Mouse (Mus musculus): Measurements from ENCODE around the gene Asb18. TPM values are rescaled to one million over a fixed set of nuclear protein-coding genes. Genes with fewer than 3 reads are reported as not detected.

Gene Asb18
- polyA plus RNA-seq, 1 experiment from 2014 or later = not detected

GRCm38 (mm10) chr1:89992256-89992655, 22.2 kb downstream of the Asb18 start:
- no peak for ATAC-seq
- TF ChIP-seq CTCF (IDR thresholded peaks at IDR 0.05; ENCODE audit: low read depth) (no peak), EP300 (IDR thresholded peaks at IDR 0.05; ENCODE audit: low read depth) (no peak)
- Histone ChIP-seq H3K27ac (ENCODE audit: low read depth) (no peak overlapping the region), H3K9me3 (ENCODE audit: low read length) (no peaks in the 10 kb centered on the region), H3K4me2 (ENCODE audit: low read depth, low read length) (no peak overlapping the region), H3K4me1 (ENCODE audit: insufficient read depth) (no peaks in the 10 kb centered on the region), H3K9ac (replicated peaks) (no peak overlapping the region), H3K4me3 (ENCODE audit: low read depth, low read length) (no peak overlapping the region), H3K27me3 (ENCODE audit: insufficient read depth, low read length) (peaks cover 22% of the 10 kb centered on the region), H3K36me3 (replicated peaks; ENCODE audit: insufficient read depth, low read length) (no peaks in the 10 kb centered on the region)
- WGBS (ENCODE audit: insufficient replicate concordance) = 4% methylated on average over 25 of the region's 25 CpGs
- DNase-seq = no peak

GRCm38 (mm10) chr1:89977261-89977660, 37.2 kb downstream of the Asb18 start:
- Histone ChIP-seq H3K9me3 (ENCODE audit: low read length) (no peaks in the 10 kb centered on the region), H3K4me1 (ENCODE audit: insufficient read depth) (no peaks in the 10 kb centered on the region), H3K9ac (replicated peaks) (no peak overlapping the region), H3K4me3 (ENCODE audit: low read depth, low read length) (no peak overlapping the region), H3K36me3 (replicated peaks; ENCODE audit: insufficient read depth, low read length) (no peaks in the 10 kb centered on the region), H3K4me2 (ENCODE audit: low read depth, low read length) (no peak overlapping the region), H3K27me3 (ENCODE audit: insufficient read depth, low read length) (no peaks in the 10 kb centered on the region), H3K27ac (ENCODE audit: low read depth) (no peak overlapping the region)
- DNase-seq (no peak), ATAC-seq (no peak)
- no peak for TF ChIP-seq EP300 (IDR thresholded peaks at IDR 0.05; ENCODE audit: low read depth)
- 88% methylated on average over 8 of the region's 8 CpGs for WGBS (ENCODE audit: insufficient replicate concordance)

DNA sequence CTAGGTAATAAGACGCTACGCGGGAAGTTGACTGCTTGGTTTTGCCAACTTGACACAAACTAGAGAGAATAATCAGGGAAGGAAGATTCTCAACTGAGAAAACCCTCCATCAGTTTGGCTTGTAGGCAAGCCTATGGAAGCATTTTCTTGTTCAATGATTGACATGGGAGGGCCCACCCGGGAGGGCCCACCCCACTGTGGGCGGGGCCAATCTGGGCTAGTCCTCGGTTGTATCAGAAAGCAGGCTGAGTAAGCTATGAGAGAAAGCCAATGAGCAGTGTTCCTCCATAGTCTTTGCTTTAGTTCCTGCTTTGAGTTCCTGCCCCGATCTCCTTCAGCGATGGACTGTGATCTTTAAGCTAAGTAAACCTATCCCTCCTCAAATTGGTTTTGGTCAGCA, 38.1 kb downstream of the Asb18 start:
- Histone ChIP-seq H3K27ac (ENCODE audit: low read depth) (no peak overlapping the region), H3K4me1 (ENCODE audit: insufficient read depth) (no peaks in the 10 kb centered on the region), H3K36me3 (replicated peaks; ENCODE audit: insufficient read depth, low read length) (no peaks in the 10 kb centered on the region), H3K27me3 (ENCODE audit: insufficient read depth, low read length) (no peaks in the 10 kb centered on the region), H3K4me2 (ENCODE audit: low read depth, low read length) (no peak overlapping the region), H3K9ac (replicated peaks) (no peak overlapping the region), H3K4me3 (ENCODE audit: low read depth, low read length) (no peak overlapping the region), H3K9me3 (ENCODE audit: low read length) (no peaks in the 10 kb centered on the region)
- 77% methylated on average over 8 of the region's 8 CpGs for whole genome bisulfite sequencing (ENCODE audit: insufficient replicate concordance)
- no peak for TF ChIP-seq EP300 (IDR thresholded peaks at IDR 0.05; ENCODE audit: low read depth)
- TF ChIP-seq CTCF (IDR thresholded peaks at IDR 0.05; ENCODE audit: low read depth) = no peak
- ATAC-seq (no peak), DNase-seq (no peak)

- H3K9ac ChIP-seq (replicated peaks) = no peak overlapping the region
- no peak for ATAC-seq
- no peak for TF ChIP-seq CTCF (IDR thresholded peaks at IDR 0.05; ENCODE audit: low read depth)
- TF ChIP-seq EP300 (IDR thresholded peaks at IDR 0.05; ENCODE audit: low read depth) = no peak
- no peak overlapping the region for H3K4me3 ChIP-seq (ENCODE audit: low read depth, low read length)
- H3K36me3 ChIP-seq (replicated peaks; ENCODE audit: insufficient read depth, low read length) = no peaks in the 10 kb centered on the region
- WGBS (ENCODE audit: insufficient replicate concordance) = 72% methylated on average over 8 of the region's 8 CpGs
- H3K9me3 ChIP-seq (ENCODE audit: low read length) = no peaks in the 10 kb centered on the region
- no peak for DNase-seq
- H3K27ac ChIP-seq (ENCODE audit: low read depth) = no peak overlapping the region
- no peaks in the 10 kb centered on the region for H3K4me1 ChIP-seq (ENCODE audit: insufficient read depth)
- H3K27me3 ChIP-seq (ENCODE audit: insufficient read depth, low read length) = peaks cover 12% of the 10 kb centered on the region
- H3K4me2 ChIP-seq (ENCODE audit: low read depth, low read length) = no peak overlapping the region
Measured at GRCm38 (mm10) chr1:89974541-89974940, 39.9 kb downstream of the Asb18 start.

- WGBS (ENCODE audit: insufficient replicate concordance) = 51% methylated on average over 8 of the region's 8 CpGs
- H3K27me3 ChIP-seq (ENCODE audit: insufficient read depth, low read length) = peaks cover 35% of the 10 kb centered on the region
- TF ChIP-seq EP300 (IDR thresholded peaks at IDR 0.05; ENCODE audit: low read depth) (no peak), CTCF (IDR thresholded peaks at IDR 0.05; ENCODE audit: low read depth) (no peak)
- H3K9me3 ChIP-seq (ENCODE audit: low read length) = no peaks in the 10 kb centered on the region
- H3K4me1 ChIP-seq (ENCODE audit: insufficient read depth) = no peaks in the 10 kb centered on the region
- no peaks in the 10 kb centered on the region for H3K36me3 ChIP-seq (replicated peaks; ENCODE audit: insufficient read depth, low read length)
- no peak overlapping the region for H3K9ac ChIP-seq (replicated peaks)
- ATAC-seq (no peak), DNase-seq (no peak)
- H3K27ac ChIP-seq (ENCODE audit: low read depth) = no peak overlapping the region
- H3K4me3 ChIP-seq (ENCODE audit: low read depth, low read length) = no peak overlapping the region
- no peak overlapping the region for H3K4me2 ChIP-seq (ENCODE audit: low read depth, low read length)
Measured at GRCm38 (mm10) chr1:89971848-89972247, 42.6 kb downstream of the Asb18 start.

DNA sequence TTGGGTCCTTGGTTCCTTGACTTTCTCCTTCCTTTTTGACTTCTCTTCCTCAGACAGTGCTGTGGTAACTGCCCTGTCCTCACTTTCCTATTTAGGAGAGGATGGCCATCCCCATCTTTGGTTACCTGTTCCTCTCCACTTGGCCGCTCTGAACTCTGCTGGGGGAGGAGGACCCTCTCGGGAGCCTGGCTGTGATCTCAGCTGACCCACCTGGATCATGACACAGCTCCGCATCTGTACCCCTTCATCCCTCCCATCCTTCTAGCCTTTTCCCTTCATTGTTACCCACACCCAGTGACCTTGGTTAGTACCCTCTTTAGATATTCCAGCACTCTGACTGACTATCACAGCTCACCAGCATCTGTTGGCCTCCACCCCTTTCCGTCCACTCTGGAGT, 44.8 kb downstream of the Asb18 start:
- no peak overlapping the region for H3K4me3 ChIP-seq (ENCODE audit: low read depth, low read length)
- H3K9ac ChIP-seq (replicated peaks) = no peak overlapping the region
- no peak for DNase-seq
- H3K4me2 ChIP-seq (ENCODE audit: low read depth, low read length) = no peak overlapping the region
- TF ChIP-seq CTCF (IDR thresholded peaks at IDR 0.05; ENCODE audit: low read depth) = no peak
- no peak for TF ChIP-seq EP300 (IDR thresholded peaks at IDR 0.05; ENCODE audit: low read depth)
- peaks cover 35% of the 10 kb centered on the region for H3K27me3 ChIP-seq (ENCODE audit: insufficient read depth, low read length)
- no peak overlapping the region for H3K27ac ChIP-seq (ENCODE audit: low read depth)
- no peaks in the 10 kb centered on the region for H3K36me3 ChIP-seq (replicated peaks; ENCODE audit: insufficient read depth, low read length)
- WGBS (ENCODE audit: insufficient replicate concordance) = 78% methylated on average over 4 of the region's 4 CpGs
- H3K4me1 ChIP-seq (ENCODE audit: insufficient read depth) = no peaks in the 10 kb centered on the region
- no peaks in the 10 kb centered on the region for H3K9me3 ChIP-seq (ENCODE audit: low read length)
- ATAC-seq = no peak

GRCm38 (mm10) chr1:89969072-89969713, 45.3 kb downstream of the Asb18 start:
- ATAC-seq (no peak), DNase-seq (no peak)
- no peak overlapping the region for H3K4me2 ChIP-seq (ENCODE audit: low read depth, low read length)
- no peak overlapping the region for H3K9ac ChIP-seq (replicated peaks)
- H3K4me1 ChIP-seq (ENCODE audit: insufficient read depth) = no peaks in the 10 kb centered on the region
- H3K36me3 ChIP-seq (replicated peaks; ENCODE audit: insufficient read depth, low read length) = no peaks in the 10 kb centered on the region
- WGBS (ENCODE audit: insufficient replicate concordance) = 47% methylated on average over 10 of the region's 10 CpGs
- no peak for TF ChIP-seq CTCF (IDR thresholded peaks at IDR 0.05; ENCODE audit: low read depth)
- TF ChIP-seq EP300 (IDR thresholded peaks at IDR 0.05; ENCODE audit: low read depth) = no peak
- no peaks in the 10 kb centered on the region for H3K9me3 ChIP-seq (ENCODE audit: low read length)
- peaks cover 35% of the 10 kb centered on the region for H3K27me3 ChIP-seq (ENCODE audit: insufficient read depth, low read length)
- no peak overlapping the region for H3K27ac ChIP-seq (ENCODE audit: low read depth)
- no peak overlapping the region for H3K4me3 ChIP-seq (ENCODE audit: low read depth, low read length)

All from liver, postnatal 0 days (tissue).